20 mouse cellular contexts compared by ENCODE assay signal in genomic region chr8:76924150-76924549, GRCm38 (mm10). TPM values are rescaled to one million over a fixed set of nuclear protein-coding genes. Genes with fewer than 3 reads are reported as not detected.
DNase-seq lines count a peak whose midpoint lies in the region; ATAC-seq lines count a peak whose summit lies in the region.
"Had no signal": no experiment of that assay in that cellular context is flagged by ENCODE, and none has a peak within 500 bp of the region (broad histone marks: within the 10 kb centered on the region; RNA-seq: fewer than 3 reads in every experiment).

No protein-coding gene starts in this region.

- DNase-seq in frontal cortex, postnatal 25 days (ENCODE audit: low spot score in 2 of 2), result no peak
- DNase-seq in brain, adult 2 months (ENCODE audit: low read depth, low spot score), result peak; percentile 52
- DNase-seq in telencephalon, adult 2 months (ENCODE audit: low read depth, low spot score), result peak; percentile 9
- DNase-seq in embryo, embryonic 10 days (ENCODE audit: low spot score), result no peak
- DNase-seq: adrenal gland, adult 2 months; adrenal gland, adult 8-10 months; adrenal gland, postnatal 10 days; adrenal gland, postnatal 14 days; adrenal gland, postnatal 25 days; adrenal gland, postnatal 36 days; B cell, adult 2 months; cerebellum, adult 11 months; cerebellum, adult 11-12 months; cerebellum, adult 18-20 months; cerebellum, adult 2 months had no signal

- peak; percentile 73 for ATAC-seq in frontal cortex, adult (ENCODE audit: low TSS enrichment)
- ATAC-seq in megakaryocyte progenitor cell, adult 5-6 weeks (replicated peaks; ENCODE audit: poor library complexity), result no peak
- ATAC-seq: activated CD4-positive, CD25-positive, alpha-beta regulatory T cell, adult 4 months; CD4-positive, CD25-positive, alpha-beta regulatory T cell, adult 4 months; Patski had no signal

RNA-seq across cellular contexts. Expression of gene Nr3c2, which starts 24.9 kb away (rescaled TPM):
- 0.34 and 1.3 TPM in 2 replicates for total RNA-seq in megakaryocyte progenitor cell, adult 5-6 weeks (2015)
- 0.29 and 0.37 TPM in 2 replicates for total RNA-seq in megakaryocyte progenitor cell, adult 5-6 weeks (2017)

Comparison
In these comparisons a context has a peak if more than half of its experiments do, and no peak if none do; other contexts are left out.
1. DNase-seq: peak in brain, adult 2 months (single experiment) and telencephalon, adult 2 months (single experiment); none in frontal cortex, postnatal 25 days (0 of 2) and embryo, embryonic 10 days (single experiment).